Mouse (Mus musculus) mouse embryonic stem cell (cell line): ENCODE results near the gene Anks1b.

Experiments used
- in situ Hi-C, 2 experiments: fragments of 300-500 bp; cut with MboI; formaldehyde crosslinking; loops; 1 replicate in 1 of 2; 3 replicates in 1 of 2; pipeline ENCODE4 v1.14.3; 2019 to 2020; ENCODE audit warnings: low sequenced_read_pairs in 2 of 2, low pct_unique_long_range_greater_than_20kb in 1 of 2, mixed read lengths in 1 of 2; ENCODE audit not compliant: unreplicated experiment in 1 of 2

The Anks1b gene

GRCm38 (mm10) chr10:90728401-90729358 is 855.4 kb downstream of the Anks1b start:
- in situ Hi-C loops: loop anchor here in 1 of 2 experiments (5.0 to 25.0 kb wide), 2 partner anchors 309 to 484 kb away; no protein-coding TSS in a partner anchor

- in situ Hi-C loops: loop anchor here in 1 of 2 experiments (5.0 to 25.0 kb wide), 2 partner anchors 308 to 483 kb away; no protein-coding TSS in a partner anchor
These were observed 856.2 kb downstream of the Anks1b start for GRCm38 (mm10) chr10:90729527-90729926.

- in situ Hi-C loops: loop anchor here in 1 of 2 experiments (25.0 kb wide), 1 partner anchor 479 kb away; no protein-coding TSS in a partner anchor
These were observed 859.5 kb downstream of the Anks1b start for GRCm38 (mm10) chr10:90732823-90733222.

GRCm38 (mm10) chr10:90733632-90734031 is 860.3 kb downstream of the Anks1b start:
- in situ Hi-C loops: loop anchor here in 1 of 2 experiments (25.0 kb wide), 1 partner anchor 479 kb away; no protein-coding TSS in a partner anchor

GRCm38 (mm10) chr10:90738475-90738874 is 865.2 kb downstream of the Anks1b start:
- in situ Hi-C loops: loop anchor here (5.0 to 25.0 kb wide), 2 partner anchors 299 to 474 kb away; no protein-coding TSS in a partner anchor

- in situ Hi-C loops: loop anchor here in 1 of 2 experiments (25.0 kb wide), 1 partner anchor 471 kb away; no protein-coding TSS in a partner anchor
These were observed 867.6 kb downstream of the Anks1b start for GRCm38 (mm10) chr10:90740956-90741355.

- in situ Hi-C loops: no loop called here
These were observed 878.6 kb downstream of the Anks1b start for GRCm38 (mm10) chr10:90751889-90752288.

GRCm38 (mm10) chr10:90753106-90753505 is 879.8 kb downstream of the Anks1b start:
- in situ Hi-C loops: no loop called here

- in situ Hi-C loops: no loop called here
These were observed 884.5 kb downstream of the Anks1b start for GRCm38 (mm10) chr10:90757773-90758172.

- in situ Hi-C loops: no loop called here
These were observed 886.6 kb downstream of the Anks1b start for GRCm38 (mm10) chr10:90759929-90760328.

- in situ Hi-C loops: no loop called here
These were observed 893.0 kb downstream of the Anks1b start for GRCm38 (mm10) chr10:90766261-90766660.

GRCm38 (mm10) chr10:90770403-90770955 is 897.2 kb downstream of the Anks1b start:
- in situ Hi-C loops: no loop called here

- in situ Hi-C loops: no loop called here
These were observed 897.7 kb downstream of the Anks1b start for GRCm38 (mm10) chr10:90771046-90771445.

GRCm38 (mm10) chr10:90771471-90772226 is 898.3 kb downstream of the Anks1b start:
- in situ Hi-C loops: no loop called here

GRCm38 (mm10) chr10:90779561-90780400 is 906.5 kb downstream of the Anks1b start:
- in situ Hi-C loops: no loop called here

- in situ Hi-C loops: no loop called here
These were observed 911.8 kb downstream of the Anks1b start for GRCm38 (mm10) chr10:90784981-90785650.

GRCm38 (mm10) chr10:90785680-90786079 is 912.4 kb downstream of the Anks1b start:
- in situ Hi-C loops: no loop called here
